Mouse (Mus musculus): ENCODE data around the gene Tk2. TPM values are rescaled to one million over a fixed set of nuclear protein-coding genes. Genes with fewer than 3 reads are reported as not detected.

The Tk2 gene
- polyA plus RNA-seq, 1 experiment from 2014 or later: 51.5 TPM

DNA sequence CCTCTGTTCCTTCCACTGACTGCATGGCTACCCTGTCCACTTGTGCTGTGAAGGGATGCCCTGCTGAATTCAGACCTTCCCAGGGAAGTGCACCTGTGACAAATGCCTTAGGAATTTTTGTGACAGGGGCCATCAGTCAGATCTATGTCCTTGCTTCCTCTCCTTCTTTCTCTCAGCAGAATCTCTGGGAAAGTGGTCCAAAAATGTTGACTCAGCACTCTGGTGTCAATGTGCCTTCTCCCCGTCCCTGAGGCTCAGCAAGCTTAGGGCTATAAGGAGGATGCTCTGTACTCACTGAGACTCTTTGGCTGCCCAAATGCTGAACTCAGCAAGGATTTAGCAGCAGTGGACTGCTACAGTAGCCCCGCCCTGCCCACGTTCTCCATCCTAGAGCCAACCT lies 46.7 kb downstream of the Tk2 start:
- no peaks in the 10 kb centered on the region for H3K4me1 ChIP-seq (ENCODE audit: control insufficient read depth, insufficient read depth, low read length)
- no peaks in the 10 kb centered on the region for H3K27me3 ChIP-seq (ENCODE audit: control insufficient read depth, insufficient read depth, low read depth, low read length)
- no peak overlapping the region for H3K4me3 ChIP-seq (ENCODE audit: low read depth, low read length)
- H3K36me3 ChIP-seq (ENCODE audit: control insufficient read depth, insufficient read depth, low read length): no peaks in the 10 kb centered on the region
- H3K27ac ChIP-seq (ENCODE audit: low read length): no peak overlapping the region
- WGBS: 90% methylated on average over 3 of the region's 3 CpGs
- no peak for ATAC-seq
- no peak overlapping the region for H3K9ac ChIP-seq (ENCODE audit: low read depth, low read length)
- H3K9me3 ChIP-seq (replicated peaks; ENCODE audit: control insufficient read depth, low read length, poor library complexity, severe bottlenecking): no peaks in the 10 kb centered on the region
- no peak overlapping the region for H3K4me2 ChIP-seq (ENCODE audit: low read length)

DNA sequence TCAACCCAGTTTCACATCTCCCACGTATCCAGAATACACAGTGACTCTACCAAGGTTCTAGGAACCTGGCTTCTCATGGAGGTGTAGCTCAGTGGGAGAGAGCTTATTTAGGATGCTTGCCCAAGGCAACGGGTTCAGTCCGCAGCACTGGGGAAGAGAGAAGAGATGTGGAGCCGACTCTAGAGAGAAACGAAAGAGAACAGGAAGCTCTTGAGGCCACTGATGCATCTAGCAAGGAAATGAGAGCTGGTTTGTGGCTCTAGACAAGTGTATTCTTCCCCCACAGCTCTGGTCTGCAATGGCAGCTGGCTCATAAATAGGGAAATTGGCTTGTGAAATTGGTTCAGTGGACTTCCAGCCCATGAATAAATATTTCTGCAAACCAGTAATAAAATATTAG lies 48.6 kb downstream of the Tk2 start:
- 78% methylated on average over 5 of the region's 5 CpGs for WGBS
- ATAC-seq: no peak
- H3K4me1 ChIP-seq (ENCODE audit: control insufficient read depth, insufficient read depth, low read length): no peaks in the 10 kb centered on the region
- no peak overlapping the region for H3K27ac ChIP-seq (ENCODE audit: low read length)
- no peak overlapping the region for H3K4me3 ChIP-seq (ENCODE audit: low read depth, low read length)
- H3K4me2 ChIP-seq (ENCODE audit: low read length): no peak overlapping the region
- no peaks in the 10 kb centered on the region for H3K27me3 ChIP-seq (ENCODE audit: control insufficient read depth, insufficient read depth, low read depth, low read length)
- no peaks in the 10 kb centered on the region for H3K36me3 ChIP-seq (ENCODE audit: control insufficient read depth, insufficient read depth, low read length)
- H3K9ac ChIP-seq (ENCODE audit: low read depth, low read length): no peak overlapping the region
- H3K9me3 ChIP-seq (replicated peaks; ENCODE audit: control insufficient read depth, low read length, poor library complexity, severe bottlenecking): no peaks in the 10 kb centered on the region

DNA sequence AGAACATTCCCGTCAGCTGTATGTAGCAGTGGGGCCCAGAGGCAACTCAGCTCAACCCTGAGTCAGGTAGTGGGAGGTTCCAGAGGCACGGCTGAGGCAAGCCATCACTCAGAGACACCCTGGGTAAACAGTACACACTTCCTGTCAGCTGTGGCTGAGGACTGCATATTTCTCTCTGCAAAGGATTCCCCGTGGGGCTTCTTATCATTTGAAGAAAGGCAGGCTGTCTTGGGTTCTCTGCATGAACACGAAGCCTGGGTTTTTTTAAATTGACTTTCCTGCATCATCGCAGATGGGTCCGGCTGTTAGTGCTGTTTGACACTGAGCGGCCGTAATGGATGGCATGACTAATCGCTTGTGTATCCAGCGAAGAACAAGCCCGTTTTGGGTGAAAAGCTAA lies 56.9 kb downstream of the Tk2 start:
- no peaks in the 10 kb centered on the region for H3K4me1 ChIP-seq (ENCODE audit: control insufficient read depth, insufficient read depth, low read length)
- H3K9me3 ChIP-seq (replicated peaks; ENCODE audit: control insufficient read depth, low read length, poor library complexity, severe bottlenecking): no peaks in the 10 kb centered on the region; the same call in 1 of the 2 replicates
- no peak overlapping the region for H3K27ac ChIP-seq (ENCODE audit: low read length)
- no peak overlapping the region for H3K4me2 ChIP-seq (ENCODE audit: low read length)
- no peak overlapping the region for H3K4me3 ChIP-seq (ENCODE audit: low read depth, low read length)
- H3K27me3 ChIP-seq (ENCODE audit: control insufficient read depth, insufficient read depth, low read depth, low read length): no peaks in the 10 kb centered on the region
- no peak overlapping the region for H3K9ac ChIP-seq (ENCODE audit: low read depth, low read length)
- WGBS: 26% methylated on average over 11 of the region's 11 CpGs
- H3K36me3 ChIP-seq (ENCODE audit: control insufficient read depth, insufficient read depth, low read length): no peaks in the 10 kb centered on the region
- peak; percentile 80; the same call in 1 of the 2 replicates for ATAC-seq

DNA sequence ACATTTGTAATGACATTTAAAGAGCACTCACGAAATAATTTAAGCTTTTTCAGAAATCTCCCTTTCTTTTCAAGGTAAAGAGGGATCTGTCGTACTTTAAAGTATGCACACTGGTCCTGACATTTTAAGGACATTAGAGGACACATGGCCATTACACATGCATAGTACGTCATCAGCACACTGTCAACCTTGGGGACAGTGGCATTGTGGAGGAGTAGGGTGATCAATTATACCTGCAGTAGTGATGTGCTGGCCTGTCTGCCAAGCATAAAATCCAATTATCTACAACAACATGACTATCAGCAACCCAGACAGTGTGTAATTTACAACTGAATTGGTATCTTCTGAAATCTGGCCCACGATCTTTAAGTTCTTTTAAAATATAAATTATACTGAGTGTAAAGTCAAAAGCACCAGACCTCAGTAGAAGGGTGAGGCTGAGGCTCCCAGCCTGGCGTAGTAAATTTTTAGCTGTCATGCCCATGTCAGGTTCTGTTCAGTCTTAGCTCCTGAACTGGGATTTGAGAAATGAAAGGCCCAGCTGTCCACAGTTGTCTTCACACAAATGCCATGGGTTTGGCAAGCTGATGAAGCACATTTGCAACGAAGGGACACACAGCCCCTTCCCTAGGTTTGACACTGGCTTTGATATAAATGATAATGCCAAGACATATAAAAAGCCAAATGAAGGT lies 57.4 kb downstream of the Tk2 start:
- H3K4me3 ChIP-seq (ENCODE audit: low read depth, low read length): no peak overlapping the region
- H3K9ac ChIP-seq (ENCODE audit: low read depth, low read length): no peak overlapping the region
- no peaks in the 10 kb centered on the region for H3K4me1 ChIP-seq (ENCODE audit: control insufficient read depth, insufficient read depth, low read length)
- H3K36me3 ChIP-seq (ENCODE audit: control insufficient read depth, insufficient read depth, low read length): no peaks in the 10 kb centered on the region
- 55% methylated on average over 6 of the region's 6 CpGs for WGBS
- ATAC-seq: peak; percentile 51; the same call in 1 of the 2 replicates
- H3K9me3 ChIP-seq (replicated peaks; ENCODE audit: control insufficient read depth, low read length, poor library complexity, severe bottlenecking): no peaks in the 10 kb centered on the region; the same call in 1 of the 2 replicates
- H3K27me3 ChIP-seq (ENCODE audit: control insufficient read depth, insufficient read depth, low read depth, low read length): no peaks in the 10 kb centered on the region
- H3K27ac ChIP-seq (ENCODE audit: low read length): no peak overlapping the region
- no peak overlapping the region for H3K4me2 ChIP-seq (ENCODE audit: low read length)

DNA sequence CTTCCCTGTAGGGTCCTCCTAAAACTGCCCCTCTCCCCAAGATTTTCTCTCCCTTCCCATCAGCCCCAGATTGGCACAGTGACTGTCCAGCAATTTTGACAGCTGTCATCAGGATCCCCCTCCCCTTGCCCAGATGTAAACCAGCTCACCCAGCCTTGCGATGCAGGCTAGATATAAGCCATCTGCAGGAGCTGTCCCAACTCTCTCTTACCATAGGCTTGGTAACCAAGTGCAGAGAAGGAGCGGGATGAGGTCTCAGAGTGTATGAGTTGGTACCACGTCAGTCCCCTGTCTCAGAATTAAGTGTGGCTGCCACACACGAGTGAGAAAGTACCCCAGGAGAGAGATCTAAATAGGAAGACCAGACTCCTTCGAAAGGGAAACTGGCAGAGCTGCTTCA lies 59.9 kb downstream of the Tk2 start:
- Histone ChIP-seq H3K9me3 (replicated peaks; ENCODE audit: control insufficient read depth, low read length, poor library complexity, severe bottlenecking) (no peaks in the 10 kb centered on the region; the same call in 1 of the 2 replicates), H3K4me2 (ENCODE audit: low read length) (no peak overlapping the region), H3K36me3 (ENCODE audit: control insufficient read depth, insufficient read depth, low read length) (no peaks in the 10 kb centered on the region), H3K27ac (ENCODE audit: low read length) (no peak overlapping the region), H3K4me3 (ENCODE audit: low read depth, low read length) (no peak overlapping the region), H3K27me3 (ENCODE audit: control insufficient read depth, insufficient read depth, low read depth, low read length) (no peaks in the 10 kb centered on the region), H3K4me1 (ENCODE audit: control insufficient read depth, insufficient read depth, low read length) (no peaks in the 10 kb centered on the region), H3K9ac (ENCODE audit: low read depth, low read length) (no peak overlapping the region)
- ATAC-seq: no peak
- 79% methylated on average over 5 of the region's 5 CpGs for WGBS

DNA sequence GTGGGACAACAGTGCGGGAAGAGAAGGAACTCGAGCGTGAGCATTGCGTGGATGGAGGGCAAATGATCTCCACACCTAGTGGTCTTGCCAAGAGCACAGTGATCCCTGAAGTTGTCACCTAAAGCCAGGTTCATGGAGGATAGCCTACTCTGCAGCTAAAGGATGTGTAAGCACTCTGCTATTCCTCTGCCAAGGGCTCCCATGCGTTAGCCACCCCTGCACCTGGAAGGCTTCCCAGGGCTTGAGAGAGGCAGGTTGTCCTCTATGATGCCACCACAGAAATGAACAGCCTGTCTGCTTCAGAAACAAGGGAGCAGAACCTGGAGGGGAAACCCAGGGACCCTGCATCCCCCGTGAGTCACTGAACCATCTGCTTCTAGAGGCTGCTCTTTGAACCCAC lies 60.7 kb downstream of the Tk2 start:
- 93% methylated on average over 6 of the region's 6 CpGs for WGBS
- ATAC-seq: no peak
- H3K36me3 ChIP-seq (ENCODE audit: control insufficient read depth, insufficient read depth, low read length): no peaks in the 10 kb centered on the region
- H3K4me3 ChIP-seq (ENCODE audit: low read depth, low read length): no peak overlapping the region
- H3K4me2 ChIP-seq (ENCODE audit: low read length): no peak overlapping the region
- no peaks in the 10 kb centered on the region for H3K4me1 ChIP-seq (ENCODE audit: control insufficient read depth, insufficient read depth, low read length)
- no peaks in the 10 kb centered on the region for H3K9me3 ChIP-seq (replicated peaks; ENCODE audit: control insufficient read depth, low read length, poor library complexity, severe bottlenecking)
- no peak overlapping the region for H3K27ac ChIP-seq (ENCODE audit: low read length)
- no peaks in the 10 kb centered on the region for H3K27me3 ChIP-seq (ENCODE audit: control insufficient read depth, insufficient read depth, low read depth, low read length)
- H3K9ac ChIP-seq (ENCODE audit: low read depth, low read length): no peak overlapping the region

DNA sequence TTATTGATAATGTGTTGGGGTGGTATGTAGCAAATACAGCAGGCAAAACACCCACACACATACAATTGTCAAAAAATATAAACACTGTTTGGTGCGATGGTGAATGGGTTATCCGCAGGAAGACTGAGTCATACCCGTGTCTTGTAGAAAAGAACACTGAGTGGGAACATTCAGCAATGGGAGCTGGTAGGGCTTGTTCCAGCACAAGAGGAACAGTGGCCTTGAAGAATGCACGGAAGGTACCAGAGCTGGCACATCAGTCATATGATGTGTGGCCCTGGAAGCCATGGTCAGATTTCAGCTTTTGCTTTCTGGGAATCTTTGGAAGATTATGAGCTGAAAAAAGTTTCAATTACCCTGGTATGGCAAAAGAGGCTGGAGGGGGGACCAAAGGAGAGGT lies 61.5 kb downstream of the Tk2 start:
- no peak for ATAC-seq
- H3K4me2 ChIP-seq (ENCODE audit: low read length): no peak overlapping the region
- H3K4me1 ChIP-seq (ENCODE audit: control insufficient read depth, insufficient read depth, low read length): no peaks in the 10 kb centered on the region
- no peaks in the 10 kb centered on the region for H3K27me3 ChIP-seq (ENCODE audit: control insufficient read depth, insufficient read depth, low read depth, low read length)
- H3K9me3 ChIP-seq (replicated peaks; ENCODE audit: control insufficient read depth, low read length, poor library complexity, severe bottlenecking): no peaks in the 10 kb centered on the region
- no peaks in the 10 kb centered on the region for H3K36me3 ChIP-seq (ENCODE audit: control insufficient read depth, insufficient read depth, low read length)
- no peak overlapping the region for H3K9ac ChIP-seq (ENCODE audit: low read depth, low read length)
- WGBS: 94% methylated on average over 4 of the region's 4 CpGs
- no peak overlapping the region for H3K4me3 ChIP-seq (ENCODE audit: low read depth, low read length)
- no peak overlapping the region for H3K27ac ChIP-seq (ENCODE audit: low read length)

DNA sequence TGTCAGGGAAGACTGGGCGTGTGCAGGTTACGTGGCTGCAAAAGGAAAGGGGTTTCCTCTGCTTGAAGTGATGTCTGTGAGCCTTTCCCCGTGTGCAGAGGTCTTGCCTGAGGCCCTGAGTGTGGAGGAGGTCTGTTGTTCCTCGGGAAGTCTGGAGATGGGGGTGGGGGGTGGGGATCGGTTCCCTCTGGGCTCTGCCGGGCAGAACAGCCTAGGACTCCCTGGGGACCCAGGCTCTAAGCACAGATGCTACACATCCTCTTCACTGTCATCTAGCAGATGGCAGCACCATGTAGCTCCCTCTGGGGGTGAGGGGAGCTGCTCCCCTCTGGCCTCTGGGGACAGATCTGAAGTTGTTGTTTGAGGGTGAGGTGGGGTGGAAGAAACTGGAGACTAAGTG lies 63.5 kb downstream of the Tk2 start:
- H3K9ac ChIP-seq (ENCODE audit: low read depth, low read length): no peak overlapping the region
- H3K4me1 ChIP-seq (ENCODE audit: control insufficient read depth, insufficient read depth, low read length): no peaks in the 10 kb centered on the region
- 34% methylated on average over 6 of the region's 6 CpGs for WGBS
- no peak overlapping the region for H3K27ac ChIP-seq (ENCODE audit: low read length)
- no peak for ATAC-seq
- H3K27me3 ChIP-seq (ENCODE audit: control insufficient read depth, insufficient read depth, low read depth, low read length): no peaks in the 10 kb centered on the region
- H3K4me2 ChIP-seq (ENCODE audit: low read length): no peak overlapping the region
- no peaks in the 10 kb centered on the region for H3K36me3 ChIP-seq (ENCODE audit: control insufficient read depth, insufficient read depth, low read length)
- no peaks in the 10 kb centered on the region for H3K9me3 ChIP-seq (replicated peaks; ENCODE audit: control insufficient read depth, low read length, poor library complexity, severe bottlenecking)
- H3K4me3 ChIP-seq (ENCODE audit: low read depth, low read length): no peak overlapping the region

DNA sequence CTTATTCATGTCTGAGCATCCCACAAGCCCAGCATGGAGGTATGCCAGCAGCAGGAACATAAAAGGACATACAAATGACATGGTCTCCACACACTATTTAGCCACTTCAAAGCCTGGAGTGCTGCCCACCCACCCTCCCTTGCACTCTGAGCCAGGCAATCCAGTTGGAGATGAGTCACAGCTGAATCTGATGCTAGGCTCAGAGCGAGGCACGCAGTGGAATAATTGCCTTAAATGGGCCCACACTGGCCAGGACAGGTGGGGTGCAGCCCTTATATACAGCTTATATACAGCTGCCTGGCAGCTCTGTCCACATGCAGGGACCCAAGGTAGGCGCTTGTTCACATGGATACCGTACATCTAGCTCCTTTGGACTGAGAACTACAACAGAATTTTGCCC lies 71.3 kb downstream of the Tk2 start:
- WGBS: 74% methylated on average over 4 of the region's 4 CpGs
- Histone ChIP-seq H3K4me1 (ENCODE audit: control insufficient read depth, insufficient read depth, low read length) (no peaks in the 10 kb centered on the region), H3K36me3 (ENCODE audit: control insufficient read depth, insufficient read depth, low read length) (no peaks in the 10 kb centered on the region), H3K4me3 (ENCODE audit: low read depth, low read length) (no peak overlapping the region), H3K27ac (ENCODE audit: low read length) (no peak overlapping the region), H3K9me3 (replicated peaks; ENCODE audit: control insufficient read depth, low read length, poor library complexity, severe bottlenecking) (no peaks in the 10 kb centered on the region), H3K4me2 (ENCODE audit: low read length) (no peak overlapping the region), H3K27me3 (ENCODE audit: control insufficient read depth, insufficient read depth, low read depth, low read length) (peaks cover 5% of the 10 kb centered on the region; the same call in 1 of the 2 replicates), H3K9ac (ENCODE audit: low read depth, low read length) (no peak overlapping the region)
- no peak for ATAC-seq
